Mouse (Mus musculus) regulatory T cell (primary cell): ENCODE data around the gene Gm4565.
"Not testable (repeated sequence)": the region's sequence is repeated elsewhere in the genome, so short reads cannot be mapped to it uniquely, and the experiment has no call there.

Experiments used
- in situ Hi-C: fragments of 300-600 bp; cut with MboI, MseI; formaldehyde crosslinking; loops from one replicate; pipeline ENCODE4 v1.15.1; 2025; ENCODE audit warnings: high pct_unique_total_duplicates

The Gm4565 gene

GRCm38 (mm10) chr7:22588027-22588426 is at the start of gene Gm4565:
Gene Gm4565 (minus strand): TSS chr7:22588127.
- in situ Hi-C loops: not testable (repeated sequence)

DNA sequence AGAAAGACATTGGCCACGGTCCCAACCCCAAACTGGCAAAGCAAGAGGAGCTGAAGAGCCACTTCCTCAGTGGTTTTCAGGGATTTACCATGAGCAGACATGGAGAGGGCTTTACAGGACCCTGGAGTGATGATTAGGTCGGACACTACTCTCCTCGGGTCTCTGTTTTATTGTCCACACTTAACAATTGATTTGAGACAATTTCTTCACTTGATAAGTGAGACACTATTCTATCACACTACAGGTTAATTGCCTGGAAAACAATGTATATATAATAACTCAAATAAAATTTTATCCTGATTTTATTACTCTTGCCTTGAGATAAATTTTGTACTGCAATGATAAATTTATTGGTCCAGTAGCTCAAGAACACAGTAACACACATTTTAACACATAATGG is 22.7 kb downstream of the Gm4565 start, which contains the start of gene Gm4201:
Gene Gm4201, minus strand, starts transcription at position 101 of the 400 bp plus-strand sequence.
- in situ Hi-C loops: not testable (repeated sequence)

DNA sequence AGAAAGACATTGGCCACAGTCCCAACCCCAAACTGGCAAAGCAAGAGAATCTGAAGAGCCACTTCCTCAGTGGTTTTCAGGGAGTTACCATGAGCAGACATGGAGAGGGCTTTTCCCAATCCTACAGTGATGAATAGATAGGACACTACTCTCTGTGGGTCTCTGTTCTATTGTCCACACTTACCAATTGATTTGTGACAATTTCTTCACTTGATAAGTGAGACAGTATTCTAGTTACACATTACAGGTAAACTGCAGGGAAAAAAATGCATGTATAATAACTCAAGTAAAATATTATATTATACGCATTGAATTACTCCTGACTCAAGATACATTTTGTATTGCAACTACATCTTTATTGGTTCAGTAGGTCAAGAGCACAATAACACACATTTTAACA is 53.1 kb downstream of the Gm4565 start, which contains the start of gene Gm8677:
Gene Gm8677, minus strand, starts transcription at position 101 of the 400 bp plus-strand sequence.
- in situ Hi-C loops: not testable (repeated sequence)
